Mouse (Mus musculus) CH12.LX (cell line): ENCODE data around the gene Phospho1. TPM values are rescaled to one million over a fixed set of nuclear protein-coding genes. Genes with fewer than 3 reads are reported as not detected.
A peak's percentile ranks its signal among the peaks of the same experiment; 100 is the strongest.

Source experiments
- DNase-seq: peaks from one replicate; pipeline ENCODE4 v3.0.0-alpha.2; 2013; ENCODE audit errors: extremely low read depth
- H3K27ac ChIP-seq: 2 replicates; pipeline ENCODE4 v1.5.1; 2012; ENCODE audit warnings: low read depth, mild to moderate bottlenecking, control low read depth, moderate library complexity; ENCODE audit not compliant: insufficient read depth
- H3K27me3 ChIP-seq: replicated peaks from 2 replicates; pipeline ENCODE3; 2012; ENCODE audit warnings: inconsistent platforms
- H3K36me3 ChIP-seq, 2 experiments: replicated peaks in 1 of 2; 2 replicates each; pipeline versions ENCODE3 to v1.6.1; 2012; ENCODE audit warnings: inconsistent platforms in 1 of 2, low read length in 1 of 2, mild to moderate bottlenecking in 1 of 2, mixed read lengths in 1 of 2, moderate library complexity in 1 of 2; ENCODE audit not compliant: control insufficient read depth in 1 of 2, insufficient read depth in 1 of 2
- H3K4me1 ChIP-seq, 2 experiments: 2 replicates each; pipeline ENCODE4 v1.6.1; 2012; ENCODE audit warnings: inconsistent platforms in 1 of 2, moderate library complexity in 1 of 2; ENCODE audit not compliant: insufficient read depth in 2 of 2, control insufficient read depth in 1 of 2
- H3K4me2 ChIP-seq: 2 replicates; pipeline ENCODE4 v1.6.1; 2012; ENCODE audit warnings: low read depth, mild to moderate bottlenecking, control low read depth; ENCODE audit not compliant: poor library complexity, insufficient read depth, severe bottlenecking
- H3K4me3 ChIP-seq, 3 experiments: fragments of 150-350 bp in 1 of 3; sonication (generic) in 1 of 3; replicated peaks in 1 of 3; 2 replicates each; pipeline versions ENCODE3 to v1.5.1; 2011 to 2012; ENCODE audit warnings: low read depth in 2 of 3, low read length in 2 of 3, mild to moderate bottlenecking in 2 of 3, moderate library complexity in 2 of 3, control low read depth in 1 of 3, improper control_type of control experiment in 1 of 3, inconsistent platforms in 1 of 3, mixed read lengths in 1 of 3; ENCODE audit not compliant: poor library complexity in 1 of 3
- H3K79me2 ChIP-seq: replicated peaks from 2 replicates; pipeline ENCODE4 v1.6.1; 2012; ENCODE audit warnings: mild to moderate bottlenecking, moderate library complexity; ENCODE audit not compliant: control insufficient read depth, poor library complexity, insufficient read depth, severe bottlenecking; ENCODE audit errors: extremely low read depth
- H3K9ac ChIP-seq: 2 replicates; pipeline ENCODE4 v1.6.1; 2012; ENCODE audit warnings: low read depth, mild to moderate bottlenecking, control low read depth, moderate library complexity; ENCODE audit not compliant: insufficient read depth
- H3K9me3 ChIP-seq: replicated peaks from 2 replicates; pipeline ENCODE3; 2012; ENCODE audit warnings: low read length, inconsistent platforms, mixed read lengths
- BHLHE40 ChIP-seq: IDR thresholded peaks from 2 replicates; pipeline ENCODE4 v1.6.1; 2011; ENCODE audit warnings: mild to moderate bottlenecking, low read depth, low read length, improper control_type of control experiment
- CHD1 ChIP-seq: IDR thresholded peaks from 2 replicates; pipeline ENCODE4 v1.6.1; 2012; ENCODE audit warnings: low read depth, low read length, improper control_type of control experiment, inconsistent platforms
- CHD2 ChIP-seq: IDR thresholded peaks from 2 replicates; pipeline ENCODE4 v1.6.1; 2011; ENCODE audit warnings: low read length, improper control_type of control experiment
- CTCF ChIP-seq, 2 experiments: IDR thresholded peaks in 1 of 2; conservative IDR thresholded peaks in 1 of 2; 2 replicates each; pipeline ENCODE4 v1.5.1; 2011 to 2012; ENCODE audit warnings: low read depth in 2 of 2, low read length in 2 of 2, improper control_type of control experiment in 1 of 2, inconsistent platforms in 1 of 2, mild to moderate bottlenecking in 1 of 2, moderate library complexity in 1 of 2
- E2F4 ChIP-seq: IDR thresholded peaks from 2 replicates; pipeline ENCODE4 v1.6.1; 2011; ENCODE audit warnings: low read depth, low read length, improper control_type of control experiment; ENCODE audit not compliant: insufficient replicate concordance
- ELF1 ChIP-seq: IDR thresholded peaks from 2 replicates; pipeline ENCODE4 v1.6.1; 2014; ENCODE audit warnings: low read depth, mild to moderate bottlenecking, inconsistent platforms, low read length, improper control_type of control experiment
- ETS1 ChIP-seq: conservative IDR thresholded peaks from 2 replicates; pipeline ENCODE4 v1.6.1; 2012; ENCODE audit warnings: low read depth, mild to moderate bottlenecking, inconsistent platforms, low read length, improper control_type of control experiment, moderate library complexity
- GABPA ChIP-seq: IDR thresholded peaks from 2 replicates; pipeline ENCODE4 v1.6.1; 2012; ENCODE audit warnings: low read depth, low read length, improper control_type of control experiment, inconsistent platforms; ENCODE audit not compliant: insufficient replicate concordance
- HCFC1 ChIP-seq: IDR thresholded peaks from 2 replicates; pipeline ENCODE4 v1.6.1; 2012; ENCODE audit warnings: low read depth, mild to moderate bottlenecking, inconsistent platforms, low read length, improper control_type of control experiment
- IRF4 ChIP-seq: IDR thresholded peaks from 2 replicates; pipeline ENCODE4 v1.6.1; 2014; ENCODE audit warnings: low read depth, mild to moderate bottlenecking, inconsistent platforms, low read length, improper control_type of control experiment
- JUN ChIP-seq: IDR thresholded peaks from 2 replicates; pipeline ENCODE4 v1.6.1; 2011; ENCODE audit warnings: low read depth, mild to moderate bottlenecking, low read length, improper control_type of control experiment, moderate library complexity; ENCODE audit not compliant: insufficient read depth
- JUND ChIP-seq: conservative IDR thresholded peaks from 2 replicates; pipeline ENCODE4 v1.6.1; 2011; ENCODE audit warnings: low read depth, low read length, improper control_type of control experiment
- KAT2A ChIP-seq: IDR thresholded peaks from 2 replicates; pipeline ENCODE4 v1.6.1; 2012; ENCODE audit warnings: low read length, improper control_type of control experiment, inconsistent platforms; ENCODE audit not compliant: insufficient replicate concordance
- MAFK ChIP-seq: IDR thresholded peaks from 2 replicates; pipeline ENCODE4 v1.6.1; 2011; ENCODE audit warnings: low read length, improper control_type of control experiment; ENCODE audit not compliant: insufficient replicate concordance
- MAX ChIP-seq: IDR thresholded peaks from 2 replicates; pipeline ENCODE4 v1.6.1; 2011; ENCODE audit warnings: low read length, improper control_type of control experiment
- MEF2A ChIP-seq: IDR thresholded peaks from 2 replicates; pipeline ENCODE4 v1.6.1; 2014; ENCODE audit warnings: low read depth, mild to moderate bottlenecking, inconsistent platforms, low read length, improper control_type of control experiment, borderline replicate concordance
- MXI1 ChIP-seq: IDR thresholded peaks from 2 replicates; pipeline ENCODE4 v1.6.1; 2011; ENCODE audit warnings: mild to moderate bottlenecking, low read depth, low read length, improper control_type of control experiment
- MYC ChIP-seq: IDR thresholded peaks from 2 replicates; pipeline ENCODE4 v1.6.1; 2011; ENCODE audit warnings: low read depth, mild to moderate bottlenecking, improper control_type of control experiment, low read length
- NELFE ChIP-seq: IDR thresholded peaks from 2 replicates; pipeline ENCODE4 v1.6.1; 2011; ENCODE audit warnings: low read depth, low read length, improper control_type of control experiment
- NRF1 ChIP-seq: IDR thresholded peaks from 2 replicates; pipeline ENCODE4 v1.6.1; 2014; ENCODE audit warnings: low read depth, mild to moderate bottlenecking, inconsistent platforms, low read length, improper control_type of control experiment, moderate library complexity
- PAX5 ChIP-seq: IDR thresholded peaks from 2 replicates; pipeline ENCODE4 v1.6.1; 2012; ENCODE audit warnings: low read length, inconsistent platforms, mixed read lengths
- POLR2A ChIP-seq: IDR thresholded peaks from 2 replicates; pipeline ENCODE4 v1.6.1; 2011; ENCODE audit warnings: low read depth, mild to moderate bottlenecking, improper control_type of control experiment, low read length
- RCOR1 ChIP-seq: conservative IDR thresholded peaks from 2 replicates; pipeline ENCODE4 v1.6.1; 2012; ENCODE audit warnings: low read depth, mild to moderate bottlenecking, inconsistent platforms, low read length, improper control_type of control experiment
- SIN3A ChIP-seq: IDR thresholded peaks from 2 replicates; pipeline ENCODE4 v1.6.1; 2012; ENCODE audit warnings: low read length, improper control_type of control experiment, inconsistent platforms
- SMC3 ChIP-seq: IDR thresholded peaks from 2 replicates; pipeline ENCODE4 v1.6.1; 2011; ENCODE audit warnings: low read depth, low read length, improper control_type of control experiment
- TBP ChIP-seq: conservative IDR thresholded peaks from 2 replicates; pipeline ENCODE4 v1.6.1; 2011; ENCODE audit warnings: low read depth, low read length, improper control_type of control experiment
- UBTF ChIP-seq: IDR thresholded peaks from 2 replicates; pipeline ENCODE4 v1.6.1; 2012; ENCODE audit warnings: low read depth, mild to moderate bottlenecking, inconsistent platforms, low read length, improper control_type of control experiment, moderate library complexity
- USF1 ChIP-seq: IDR thresholded peaks from 2 replicates; pipeline ENCODE4 v1.6.1; 2014; ENCODE audit warnings: low read depth, mild to moderate bottlenecking, inconsistent platforms, low read length, improper control_type of control experiment
- USF2 ChIP-seq: conservative IDR thresholded peaks from 2 replicates; pipeline ENCODE4 v1.6.1; 2011; ENCODE audit warnings: low read depth, low read length, improper control_type of control experiment
- ZC3H11A ChIP-seq: IDR thresholded peaks from 2 replicates; pipeline ENCODE4 v1.6.1; 2012; ENCODE audit warnings: low read depth, mild to moderate bottlenecking, inconsistent platforms, low read length, improper control_type of control experiment
- ZKSCAN1 ChIP-seq: IDR thresholded peaks from 2 replicates; pipeline ENCODE4 v1.6.1; 2012; ENCODE audit warnings: low read depth, inconsistent platforms, low read length, improper control_type of control experiment, borderline replicate concordance
- ZMIZ1 ChIP-seq: IDR thresholded peaks from 2 replicates; pipeline ENCODE4 v1.6.1; 2012; ENCODE audit warnings: low read depth, mild to moderate bottlenecking, inconsistent platforms, low read length, improper control_type of control experiment
- ZNF384 ChIP-seq: IDR thresholded peaks from 2 replicates; pipeline ENCODE4 v1.6.1; 2012; ENCODE audit warnings: low read depth, low read length, improper control_type of control experiment, inconsistent platforms
- dilution Hi-C: fragments of 300-500 bp; cut with MboI; formaldehyde crosslinking; loops from 2 replicates; pipeline ENCODE4 v1.14.3; 2020; ENCODE audit warnings: low sequenced_read_pairs; ENCODE audit not compliant: extremely low pct_unique_long_range_greater_than_20kb, extremely low pct_ligation_motif_present
- in situ Hi-C: fragments of 300-500 bp; cut with MboI; formaldehyde crosslinking; loops from 3 replicates; pipeline ENCODE4 v1.14.3; 2019; ENCODE audit warnings: low sequenced_read_pairs, low pct_ligation_motif_present, low pct_unique_long_range_greater_than_20kb, mixed read lengths
- polyA plus RNA-seq: library from polyadenylated mRNA; unstranded; fragments of >175 nt; gene quantifications from 2 replicates; pipeline ENCODE4 v1.2.1, GENCODE M21; 2012; ENCODE audit warnings: low read depth; ENCODE audit not compliant: insufficient read length
- total RNA-seq, 2 experiments: library from RNA; depleted of rRNA; stranded (reverse); fragments of 300-350 nt in 1 of 2; fragments of >200 nt in 1 of 2; gene quantifications; 2 replicates each; pipeline ENCODE4 v1.2.3; 2012 to 2014

Phospho1 gene
- total and polyA plus RNA-seq, 3 experiments, result 0.97 to 1.3 TPM; not detected in 1

DNA sequence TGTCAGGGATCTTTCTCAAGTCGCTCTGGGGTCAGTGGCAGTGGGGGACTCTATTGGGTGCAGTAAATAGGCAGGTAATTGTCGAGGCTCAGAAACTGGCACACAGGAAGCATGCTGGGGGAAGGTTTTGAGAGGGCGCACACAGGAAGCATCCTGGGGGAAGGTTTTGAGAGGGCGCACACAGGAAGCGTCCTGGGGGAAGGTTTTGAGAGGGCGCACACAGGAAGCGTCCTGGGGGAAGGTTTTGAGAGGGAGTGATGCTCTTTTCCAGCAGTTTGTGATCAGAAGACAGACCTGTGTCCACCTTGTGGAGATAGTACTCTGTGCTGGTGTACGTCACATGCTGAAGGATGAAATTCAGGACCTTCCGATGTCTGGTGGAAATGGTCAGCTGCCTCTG lies 51.5 kb downstream of the Phospho1 start:
- Histone ChIP-seq H3K4me1 (peaks cover 2 to 7% of the 10 kb centered on the region in 2 experiments; a peak in 3 of 4 replicates), H3K4me3 (no peak overlapping the region), H3K79me2 (no peaks in the 10 kb centered on the region), H3K4me2 (no peak overlapping the region), H3K27ac (no peak overlapping the region), H3K9me3 (peaks cover 9% of the 10 kb centered on the region), H3K9ac (no peak overlapping the region), H3K36me3 (no peaks in the 10 kb centered on the region), H3K27me3 (peaks cover 22% of the 10 kb centered on the region)
- TF ChIP-seq MXI1 (no peak), POLR2A (0 out of 2 replicates have a peak, but pooled peaks have one; percentile 20), BHLHE40 (no peak), HCFC1 (peak; percentile 86), USF2 (no peak), ELF1 (peak; percentile 61), NRF1 (no peak), ZMIZ1 (no peak), SMC3 (no peak), KAT2A (peak; percentile 60; the same call in 1 of the 2 replicates)
- dilution Hi-C loops (no loop called here), in situ Hi-C loops (no loop called here)
- DNase-seq, result peak; percentile 35

DNA sequence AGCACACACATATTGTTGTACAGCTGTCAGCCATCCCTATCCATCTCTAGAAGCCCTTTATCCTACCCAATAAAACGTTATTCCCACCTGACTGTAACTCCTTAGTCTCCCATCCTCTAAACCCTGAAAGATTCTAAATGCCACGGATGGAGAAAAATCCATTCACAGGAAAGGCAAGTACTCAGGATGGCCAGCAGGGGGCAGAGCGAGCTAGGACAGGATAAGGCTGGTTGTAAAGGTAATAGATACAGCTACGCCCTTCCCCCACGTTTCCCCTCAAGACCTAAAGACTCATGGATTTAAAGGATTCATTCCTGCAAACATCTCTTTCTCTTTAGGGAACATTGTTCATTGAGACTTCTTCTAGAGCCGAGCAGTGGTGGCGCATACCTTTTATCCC lies 52.0 kb downstream of the Phospho1 start:
- Histone ChIP-seq H3K4me1 (peaks cover 2 to 4% of the 10 kb centered on the region in 2 experiments; a peak in 3 of 4 replicates), H3K36me3 (no peaks in the 10 kb centered on the region), H3K79me2 (no peaks in the 10 kb centered on the region), H3K27me3 (peaks cover 27% of the 10 kb centered on the region), H3K27ac (no peak overlapping the region), H3K9ac (no peak overlapping the region), H3K4me3 (no peak overlapping the region), H3K4me2 (no peak overlapping the region), H3K9me3 (peaks cover 9% of the 10 kb centered on the region)
- in situ Hi-C loops (no loop called here), dilution Hi-C loops (no loop called here)
- DNase-seq, result peak; percentile 80
- TF ChIP-seq ZNF384 (peak; percentile 19; the same call in 1 of the 2 replicates), ZC3H11A (peak; percentile 55), MXI1 (no peak), NELFE (peak; percentile 50; the same call in 1 of the 2 replicates), NRF1 (no peak), MYC (0 out of 2 replicates have a peak, but pooled peaks have one; percentile 12), ZKSCAN1 (no peak), ELF1 (no peak), RCOR1 (no peak), KAT2A (no peak), SMC3 (peak; percentile 92), MEF2A (peak; percentile 24; the same call in 1 of the 2 replicates), USF1 (no peak), E2F4 (0 out of 2 replicates have a peak, but pooled peaks have one; percentile 48), SIN3A (no peak), PAX5 (no peak), UBTF (no peak), GABPA (no peak), MAFK (no peak), CTCF (conservative IDR thresholded peaks at IDR 0.05 in 1 of 2, IDR thresholded peaks at IDR 0.05 in 1 of 2; ENCODE audit: low read depth in 2 of 2, low read length in 2 of 2) (peak; percentile 96 to 98), CHD2 (peak; percentile 58; the same call in 1 of the 2 replicates), MAX (no peak), JUN (no peak), IRF4 (peak; percentile 27; the same call in 1 of the 2 replicates), ETS1 (no peak), TBP (no peak), JUND (0 out of 2 replicates have a peak, but pooled peaks have one; percentile 18), USF2 (no peak), CHD1 (no peak)
